Mouse (Mus musculus) forebrain, postnatal 0 days (tissue): Measurements from ENCODE around the gene Eif4g3. TPM values are rescaled to one million over a fixed set of nuclear protein-coding genes. Genes with fewer than 3 reads are reported as not detected.

Experiments
- ATAC-seq: fragments of 200-750 bp; cut with Nextera tagmentation; 2 replicates; pipeline ENCODE4 v1.8.0; 2017; ENCODE audit warnings: mild to moderate bottlenecking, moderate library complexity
- DNase-seq: peaks from one replicate; pipeline ENCODE4 v3.0.0-alpha.2; 2015
- H3K27ac ChIP-seq: fragments of 300-500 bp; sonication (generic); 2 replicates; pipeline ENCODE4 v1.5.1; 2014; ENCODE audit warnings: low read depth, mild to moderate bottlenecking, antibody characterized with exemption, low read length, moderate library complexity, mixed read lengths
- H3K27me3 ChIP-seq: fragments of 300-500 bp; sonication (generic); 2 replicates; pipeline ENCODE4 v1.6.1; 2014; ENCODE audit warnings: mild to moderate bottlenecking, low read length, mixed read lengths; ENCODE audit not compliant: insufficient read depth
- H3K36me3 ChIP-seq: fragments of 300-500 bp; sonication (generic); 2 replicates; pipeline ENCODE4 v1.6.1; 2014; ENCODE audit warnings: mild to moderate bottlenecking, moderate library complexity; ENCODE audit not compliant: insufficient read depth
- H3K4me1 ChIP-seq: fragments of 300-500 bp; sonication (generic); 2 replicates; pipeline ENCODE4 v1.6.1; 2014; ENCODE audit warnings: antibody characterized with exemption; ENCODE audit not compliant: insufficient read depth
- H3K4me2 ChIP-seq: fragments of 300-500 bp; sonication (generic); 2 replicates; pipeline ENCODE4 v1.6.1; 2014; ENCODE audit warnings: low read depth, mild to moderate bottlenecking, moderate library complexity
- H3K4me3 ChIP-seq: fragments of 300-500 bp; sonication (generic); 2 replicates; pipeline ENCODE4 v1.5.1; 2014; ENCODE audit warnings: low read depth, low read length, mixed read lengths
- H3K9ac ChIP-seq: fragments of 300-500 bp; sonication (generic); 2 replicates; pipeline ENCODE4 v1.6.1; 2014; ENCODE audit warnings: mild to moderate bottlenecking
- H3K9me3 ChIP-seq: fragments of 300-500 bp; sonication (generic); 2 replicates; pipeline ENCODE4 v1.6.1; 2016; ENCODE audit warnings: low read length
- CTCF ChIP-seq: sonication (generic); IDR thresholded peaks from 2 replicates; pipeline ENCODE4 v1.5.1; 2016; ENCODE audit warnings: antibody characterized with exemption, control low read depth, low read depth
- whole genome bisulfite sequencing: fragments of 180-500 bp; shearing (Covaris S2); extraction: QIAGEN DNeasy Blood & Tissue Kit; methylation state at CpG from one replicate; pipeline ENCODE4 v1.1.7; 2014; 5-methylcytosine and 5-hydroxymethylcytosine counted together
- microRNA-seq, 2 experiments: library from miRNA; unstranded; fragments of <30 nt; microRNA quantifications; one replicate each; pipeline ENCODE4; 2016
- polyA plus RNA-seq: library from polyadenylated mRNA; unstranded; fragments of >200 nt; fragmentation: Nextera tagmentation; extraction: Ambion mirVana; gene quantifications from 2 replicates; pipeline ENCODE4 v1.2.1, GENCODE M21; 2015
- total RNA-seq: library from RNA; depleted of rRNA; stranded (reverse); fragments of >200 nt; gene quantifications from 2 replicates; pipeline ENCODE4 v1.2.3, GENCODE M21; 2014; rRNA removed

Eif4g3 gene
- total and polyA plus RNA-seq, 2 experiments from 2014 or later: 38.4 to 67.0 TPM

GRCm38 (mm10) chr4:138223623-138224022 is 230.8 kb downstream of the Eif4g3 start:
- H3K9me3 ChIP-seq: no peaks in the 10 kb centered on the region
- H3K27ac ChIP-seq: no peak overlapping the region
- no peak for TF ChIP-seq CTCF
- DNase-seq (no peak), ATAC-seq (no peak)
- no peak overlapping the region for H3K4me3 ChIP-seq
- no peak overlapping the region for H3K9ac ChIP-seq
- H3K27me3 ChIP-seq: no peaks in the 10 kb centered on the region
- H3K36me3 ChIP-seq: peaks cover 68% of the 10 kb centered on the region
- WGBS: 89% methylated on average over 10 of the region's 10 CpGs
- no peak overlapping the region for H3K4me2 ChIP-seq
- peaks cover 7% of the 10 kb centered on the region; the same call in 1 of the 2 replicates for H3K4me1 ChIP-seq

GRCm38 (mm10) chr4:138246756-138247665 is 254.2 kb downstream of the Eif4g3 start:
- Histone ChIP-seq H3K4me2 (no peak overlapping the region), H3K9ac (no peak overlapping the region), H3K4me3 (no peak overlapping the region), H3K4me1 (peaks cover 14% of the 10 kb centered on the region; the same call in 1 of the 2 replicates), H3K9me3 (no peaks in the 10 kb centered on the region), H3K27me3 (no peaks in the 10 kb centered on the region), H3K36me3 (peaks cover 35% of the 10 kb centered on the region), H3K27ac (no peak overlapping the region)
- WGBS: 64% methylated on average over 27 of the region's 27 CpGs
- ATAC-seq: no peak
- DNase-seq: peak; percentile 36
- TF ChIP-seq CTCF: no peak

- Histone ChIP-seq H3K9ac (peak within 1 kb of the TSS; percentile 54), H3K27ac (peak within 1 kb of the TSS; percentile 40)
- WGBS: under 1% methylated on average over 67 of the region's 74 CpGs
Observed at GRCm38 (mm10) chr4:138250088-138250960, 257.5 kb downstream of the Eif4g3 start, which contains the start of the genes Sh2d5 and Kif17. Sh2d5 (plus strand) TSS chr4:138250403. Kif17 (plus strand) TSS chr4:138250435.

GRCm38 (mm10) chr4:138251819-138252218 is 259.0 kb downstream of the Eif4g3 start:
- 0 out of 2 replicates have a peak, but pooled peaks have one; percentile 7 for ATAC-seq
- peak; percentile 60 for DNase-seq

More at GRCm38 (mm10) chr4:138250088-138250960, 257.5 kb downstream of the Eif4g3 start, which contains the start of the genes Sh2d5 and Kif17:
- DNase-seq (peak; percentile 88), ATAC-seq (peak; percentile 96)
- Histone ChIP-seq H3K4me2 (peak within 1 kb of the TSS; percentile 95), H3K27me3 (0 out of 2 replicates have a peak, but pooled peaks cover 3% of the 10 kb centered on the region), H3K4me3 (peak within 1 kb of the TSS; percentile 57), H3K36me3 (peaks cover 6% of the 10 kb centered on the region; the same call in 1 of the 2 replicates), H3K9me3 (no peaks in the 10 kb centered on the region), H3K4me1 (peaks cover 21% of the 10 kb centered on the region; the same call in 1 of the 2 replicates)
- TF ChIP-seq CTCF: no peak

GRCm38 (mm10) chr4:138252231-138252630 is 259.4 kb downstream of the Eif4g3 start:
- ATAC-seq (no peak), DNase-seq (no peak)
- H3K36me3 ChIP-seq: no peaks in the 10 kb centered on the region
- WGBS: 19% methylated on average over 5 of the region's 5 CpGs
- H3K9ac ChIP-seq: peak overlapping the region; percentile 51
- no peak for TF ChIP-seq CTCF
- H3K9me3 ChIP-seq: no peaks in the 10 kb centered on the region
- no peak overlapping the region for H3K27ac ChIP-seq
- peaks cover 21% of the 10 kb centered on the region; the same call in 1 of the 2 replicates for H3K4me1 ChIP-seq
- H3K4me3 ChIP-seq: peak overlapping the region; percentile 57
- 0 out of 2 replicates have a peak, but pooled peaks cover 3% of the 10 kb centered on the region for H3K27me3 ChIP-seq
- H3K4me2 ChIP-seq: peak overlapping the region; percentile 95

More at GRCm38 (mm10) chr4:138251819-138252218, 259.0 kb downstream of the Eif4g3 start:
- Histone ChIP-seq H3K4me1 (peaks cover 21% of the 10 kb centered on the region; the same call in 1 of the 2 replicates), H3K9ac (peak overlapping the region; percentile 51), H3K27ac (no peak overlapping the region), H3K4me3 (peak overlapping the region; percentile 57), H3K36me3 (0 out of 2 replicates have a peak, but pooled peaks cover 1% of the 10 kb centered on the region), H3K9me3 (no peaks in the 10 kb centered on the region), H3K27me3 (0 out of 2 replicates have a peak, but pooled peaks cover 3% of the 10 kb centered on the region), H3K4me2 (peak overlapping the region; percentile 95)
- 3% methylated on average over 14 of the region's 14 CpGs for WGBS
- peak; percentile 64 for TF ChIP-seq CTCF

GRCm38 (mm10) chr4:138257116-138257687 is 264.4 kb downstream of the Eif4g3 start:
- DNase-seq (no peak), ATAC-seq (no peak)
- Histone ChIP-seq H3K9ac (no peak overlapping the region), H3K4me3 (no peak overlapping the region), H3K27me3 (0 out of 2 replicates have a peak, but pooled peaks cover 3% of the 10 kb centered on the region), H3K9me3 (no peaks in the 10 kb centered on the region), H3K36me3 (peaks cover 2% of the 10 kb centered on the region; the same call in 1 of the 2 replicates), H3K27ac (no peak overlapping the region), H3K4me1 (peaks cover 5% of the 10 kb centered on the region; the same call in 1 of the 2 replicates), H3K4me2 (no peak overlapping the region)
- TF ChIP-seq CTCF: no peak
- 83% methylated on average over 22 of the region's 22 CpGs for WGBS

Small RNA genes lying within 50 kb of the gene (microRNA-seq; reads per million reads assigned to microRNA genes)
- 0.12 to 0.77 reads per million in 2 experiments for gene Mir6399

Other genes with a start within 250 kb of the Eif4g3 start
- 10.1 and 11.2 TPM in 2 replicates for gene Alpl, start 196.6 kb upstream of the Eif4g3 start, total RNA-seq
- 8.2 and 10.1 TPM in 2 replicates for gene Alpl, start 196.6 kb upstream of the Eif4g3 start, polyA plus RNA-seq
- gene Ece1, start 130.8 kb upstream of the Eif4g3 start, total RNA-seq: 24.1 and 32.1 TPM in 2 replicates
- gene Ece1, start 130.8 kb upstream of the Eif4g3 start, polyA plus RNA-seq: 14.4 and 16.2 TPM in 2 replicates
- 186 and 209 TPM in 2 replicates for gene Hp1bp3, start 223.3 kb downstream of the Eif4g3 start, total RNA-seq
- 209 and 217 TPM in 2 replicates for gene Hp1bp3, start 223.3 kb downstream of the Eif4g3 start, polyA plus RNA-seq